In the genomic region with DNA sequence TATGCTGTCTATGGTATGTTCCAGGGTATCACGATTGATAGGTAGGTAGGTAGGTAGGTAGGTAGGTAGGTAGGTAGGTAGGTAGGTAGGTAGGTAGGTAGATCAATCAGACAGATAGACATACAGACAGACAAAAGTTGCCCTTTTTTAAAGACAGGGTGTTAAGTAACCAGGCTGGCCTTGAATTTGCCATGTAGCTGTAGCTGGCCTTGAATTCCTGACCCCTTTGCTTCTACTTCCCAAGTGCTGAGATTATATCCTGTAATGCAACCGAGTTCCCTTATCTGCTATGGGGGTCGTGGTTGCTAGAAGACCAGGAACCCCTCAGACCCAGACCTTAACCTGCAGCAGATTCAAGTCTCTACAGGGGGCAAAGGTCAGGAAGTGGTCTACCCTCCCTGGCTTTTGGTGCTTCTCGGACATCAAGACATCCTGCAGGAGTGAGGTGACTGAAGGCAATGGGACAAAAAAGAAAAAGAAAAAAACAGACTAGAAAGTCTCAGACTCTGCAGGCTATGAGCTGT, we compare ENCODE assay signal across 10 mouse cellular contexts.
DNase-seq lines count a peak whose midpoint lies in the region; ATAC-seq and TF ChIP-seq lines count a peak whose summit lies in the region.
"Had no signal": no experiment of that assay in that cellular context is flagged by ENCODE, and none has a peak within 500 bp of the region (broad histone marks: within the 10 kb centered on the region; RNA-seq: fewer than 3 reads in every experiment).

No protein-coding gene starts in this region.

- 81% methylated on average over 4 of the region's 4 CpGs for WGBS in forebrain, embryonic 15.5 days
- 82% methylated on average over 4 of the region's 4 CpGs for WGBS in forebrain, embryonic 11.5 days
- WGBS in kidney, postnatal 0 days: 52% methylated on average over 4 of the region's 4 CpGs
- 65% methylated on average over 4 of the region's 4 CpGs for WGBS in kidney, embryonic 14.5 days
- WGBS in embryonic facial prominence, embryonic 13.5 days: 70% methylated on average over 4 of the region's 4 CpGs
- 70% methylated on average over 4 of the region's 4 CpGs for WGBS in limb, embryonic 13.5 days

- H3K27ac ChIP-seq in forebrain, embryonic 15.5 days (replicated peaks): peak overlapping the region; percentile 84
- H3K27ac ChIP-seq in forebrain, embryonic 11.5 days (ENCODE audit: low read depth, low read length): no peak overlapping the region
- 0 out of 2 replicates have a peak overlapping the region, but pooled peaks have one; percentile 71 for H3K27ac ChIP-seq in kidney, postnatal 0 days
- H3K27ac ChIP-seq in kidney, embryonic 14.5 days (ENCODE audit: low read depth, low read length): no peak overlapping the region
- H3K27ac ChIP-seq in embryonic facial prominence, embryonic 13.5 days: peak overlapping the region; percentile 71; the same call in 1 of the 2 replicates
- no peak overlapping the region for H3K27ac ChIP-seq in limb, embryonic 13.5 days
- H3K27ac ChIP-seq: liver, embryonic 14.5 days had no signal

- H3K36me3 ChIP-seq in forebrain, embryonic 15.5 days: no peaks in the 10 kb centered on the region
- no peaks in the 10 kb centered on the region for H3K36me3 ChIP-seq in forebrain, embryonic 11.5 days (ENCODE audit: control insufficient read depth, insufficient read depth, low read length)
- H3K36me3 ChIP-seq in kidney, postnatal 0 days (ENCODE audit: insufficient read depth, low read length): no peaks in the 10 kb centered on the region
- H3K36me3 ChIP-seq in kidney, embryonic 14.5 days (ENCODE audit: control insufficient read depth, insufficient read depth, low read length): no peaks in the 10 kb centered on the region
- no peaks in the 10 kb centered on the region for H3K36me3 ChIP-seq in embryonic facial prominence, embryonic 13.5 days
- no peaks in the 10 kb centered on the region for H3K36me3 ChIP-seq in limb, embryonic 13.5 days
- H3K36me3 ChIP-seq: heart, embryonic 10.5 days had no signal

- no peak for ATAC-seq in forebrain, embryonic 15.5 days (replicated peaks)
- ATAC-seq in forebrain, embryonic 11.5 days (replicated peaks; ENCODE audit: low FRiP score): no peak
- no peak for ATAC-seq in kidney, postnatal 0 days (replicated peaks; ENCODE audit: low FRiP score, low read depth)
- ATAC-seq in kidney, embryonic 14.5 days (ENCODE audit: low FRiP score, low TSS enrichment): no peak
- no peak for ATAC-seq in embryonic facial prominence, embryonic 13.5 days (ENCODE audit: insufficient number of reproducible peaks, insufficient read depth, low FRiP score, low TSS enrichment, low read depth)
- ATAC-seq in limb, embryonic 13.5 days (ENCODE audit: low FRiP score, low read depth): no peak

- H3K4me1 ChIP-seq in forebrain, embryonic 15.5 days: peaks cover 56% of the 10 kb centered on the region
- H3K4me1 ChIP-seq in forebrain, embryonic 11.5 days (replicated peaks; ENCODE audit: control insufficient read depth, insufficient read depth, low read length): peaks cover 20% of the 10 kb centered on the region; the same call in 1 of the 2 replicates
- H3K4me1 ChIP-seq in kidney, postnatal 0 days (replicated peaks; ENCODE audit: insufficient read depth, low read length): peaks cover 49% of the 10 kb centered on the region
- peaks cover 34% of the 10 kb centered on the region for H3K4me1 ChIP-seq in kidney, embryonic 14.5 days (ENCODE audit: control insufficient read depth, insufficient read depth, low read length)
- peaks cover 64% of the 10 kb centered on the region for H3K4me1 ChIP-seq in embryonic facial prominence, embryonic 13.5 days
- peaks cover 58% of the 10 kb centered on the region for H3K4me1 ChIP-seq in limb, embryonic 13.5 days

- H3K4me2 ChIP-seq in forebrain, embryonic 15.5 days (replicated peaks): no peak overlapping the region
- no peak overlapping the region for H3K4me2 ChIP-seq in forebrain, embryonic 11.5 days (ENCODE audit: low read depth, low read length, severe bottlenecking)
- H3K4me2 ChIP-seq in kidney, postnatal 0 days (ENCODE audit: low read length): peak overlapping the region; percentile 21; the same call in 1 of the 2 replicates
- H3K4me2 ChIP-seq in kidney, embryonic 14.5 days (replicated peaks; ENCODE audit: low read depth, low read length): no peak overlapping the region
- H3K4me2 ChIP-seq in embryonic facial prominence, embryonic 13.5 days: peak overlapping the region; percentile 46; the same call in 1 of the 2 replicates
- peak overlapping the region; percentile 47 for H3K4me2 ChIP-seq in limb, embryonic 13.5 days (replicated peaks)

- no peak for DNase-seq in forebrain, embryonic 11.5 days (ENCODE audit: low spot score)
- no peak for DNase-seq in kidney, postnatal 0 days (ENCODE audit: low spot score)
- DNase-seq in retina, postnatal 1 day: no peak
- DNase-seq in right cerebral cortex, postnatal 10 days (ENCODE audit: low spot score in 2 of 2): no peak

- H3K9me3 ChIP-seq in forebrain, embryonic 15.5 days: no peaks in the 10 kb centered on the region
- H3K9me3 ChIP-seq in forebrain, embryonic 11.5 days (ENCODE audit: control insufficient read depth, low read length): no peaks in the 10 kb centered on the region
- H3K9me3 ChIP-seq in kidney, postnatal 0 days (replicated peaks; ENCODE audit: low read length): no peaks in the 10 kb centered on the region
- H3K9me3 ChIP-seq in kidney, embryonic 14.5 days (ENCODE audit: control insufficient read depth, low read length): no peaks in the 10 kb centered on the region
- H3K9me3 ChIP-seq in embryonic facial prominence, embryonic 13.5 days: no peaks in the 10 kb centered on the region
- H3K9me3 ChIP-seq in limb, embryonic 13.5 days: no peaks in the 10 kb centered on the region
- H3K9me3 ChIP-seq: heart, embryonic 10.5 days had no signal

- H3K27me3 ChIP-seq in forebrain, embryonic 15.5 days: no peaks in the 10 kb centered on the region
- H3K27me3 ChIP-seq in forebrain, embryonic 11.5 days (ENCODE audit: control insufficient read depth, insufficient read depth, low read length): no peaks in the 10 kb centered on the region
- H3K27me3 ChIP-seq in kidney, postnatal 0 days (ENCODE audit: insufficient read depth, low read length): no peaks in the 10 kb centered on the region
- H3K27me3 ChIP-seq in kidney, embryonic 14.5 days (ENCODE audit: control insufficient read depth, insufficient read depth, low read length): peaks cover 2% of the 10 kb centered on the region; the same call in 1 of the 2 replicates
- peaks cover 26% of the 10 kb centered on the region for H3K27me3 ChIP-seq in embryonic facial prominence, embryonic 13.5 days
- peaks cover 42% of the 10 kb centered on the region for H3K27me3 ChIP-seq in limb, embryonic 13.5 days

- no peak for TF ChIP-seq CTCF in kidney, postnatal 0 days (IDR thresholded peaks at IDR 0.05; ENCODE audit: low read depth)

- H3K9ac ChIP-seq in forebrain, embryonic 15.5 days (replicated peaks): no peak overlapping the region
- no peak overlapping the region for H3K9ac ChIP-seq in forebrain, embryonic 11.5 days (ENCODE audit: low read length)
- H3K9ac ChIP-seq in kidney, postnatal 0 days (ENCODE audit: low read depth, low read length): no peak overlapping the region
- no peak overlapping the region for H3K9ac ChIP-seq in kidney, embryonic 14.5 days (ENCODE audit: low read depth, low read length)
- no peak overlapping the region for H3K9ac ChIP-seq in embryonic facial prominence, embryonic 13.5 days
- no peak overlapping the region for H3K9ac ChIP-seq in limb, embryonic 13.5 days
- H3K9ac ChIP-seq: liver, embryonic 14.5 days had no signal

- no peak overlapping the region for H3K4me3 ChIP-seq in forebrain, embryonic 15.5 days
- no peak overlapping the region for H3K4me3 ChIP-seq in forebrain, embryonic 11.5 days (ENCODE audit: low read depth, low read length)
- H3K4me3 ChIP-seq in kidney, postnatal 0 days (replicated peaks; ENCODE audit: low read depth, low read length): no peak overlapping the region
- H3K4me3 ChIP-seq in kidney, embryonic 14.5 days (ENCODE audit: low read length): no peak overlapping the region
- no peak overlapping the region for H3K4me3 ChIP-seq in embryonic facial prominence, embryonic 13.5 days
- no peak overlapping the region for H3K4me3 ChIP-seq in limb, embryonic 13.5 days

Comparison
In these comparisons a context has a peak if more than half of its experiments do, and no peak if none do; other contexts are left out.
1. H3K27ac ChIP-seq: peak in forebrain, embryonic 15.5 days (single experiment), kidney, postnatal 0 days (single experiment) and embryonic facial prominence, embryonic 13.5 days (single experiment); none in forebrain, embryonic 11.5 days (single experiment), kidney, embryonic 14.5 days (single experiment) and limb, embryonic 13.5 days (single experiment).
2. H3K4me2 ChIP-seq: peak in kidney, postnatal 0 days (single experiment), embryonic facial prominence, embryonic 13.5 days (single experiment) and limb, embryonic 13.5 days (single experiment); none in forebrain, embryonic 15.5 days (single experiment), forebrain, embryonic 11.5 days (single experiment) and kidney, embryonic 14.5 days (single experiment).